Mouse (Mus musculus): ENCODE measurements around the gene Bmp2k. TPM values are rescaled to one million over a fixed set of nuclear protein-coding genes. Genes with fewer than 3 reads are reported as not detected.
"Not testable (repeated sequence)": the region's sequence is repeated elsewhere in the genome, so short reads cannot be mapped to it uniquely, and the experiment has no call there.

The Bmp2k gene
- polyA plus RNA-seq, 1 experiment from 2014 or later = 14.6 TPM

GRCm38 (mm10) chr5:97002937-97003336 is 5.4 kb downstream of the Bmp2k start:
- no peak for ATAC-seq (ENCODE audit: insufficient number of reproducible peaks, low FRiP score, low TSS enrichment, low read depth)
- no peak overlapping the region for H3K4me2 ChIP-seq (replicated peaks)
- no peak overlapping the region for H3K4me3 ChIP-seq (replicated peaks)
- peaks cover 18% of the 10 kb centered on the region; the same call in 1 of the 2 replicates for H3K4me1 ChIP-seq
- H3K27ac ChIP-seq (replicated peaks) = no peak overlapping the region
- H3K9ac ChIP-seq = no peak overlapping the region
- 79% methylated on average over 7 of the region's 7 CpGs for WGBS
- H3K36me3 ChIP-seq = no peaks in the 10 kb centered on the region
- no peaks in the 10 kb centered on the region for H3K9me3 ChIP-seq (replicated peaks)
- no peaks in the 10 kb centered on the region for H3K27me3 ChIP-seq

GRCm38 (mm10) chr5:97004178-97005030 is 6.9 kb downstream of the Bmp2k start:
- Histone ChIP-seq H3K4me1 (peaks cover 12% of the 10 kb centered on the region; the same call in 1 of the 2 replicates), H3K4me2 (replicated peaks) (no peak overlapping the region), H3K27me3 (no peaks in the 10 kb centered on the region), H3K36me3 (no peaks in the 10 kb centered on the region), H3K27ac (replicated peaks) (no peak overlapping the region), H3K9ac (no peak overlapping the region), H3K4me3 (replicated peaks) (no peak overlapping the region), H3K9me3 (replicated peaks) (no peaks in the 10 kb centered on the region)
- WGBS = 74% methylated on average over 23 of the region's 23 CpGs
- no peak; the same call in 1 of the 2 replicates for ATAC-seq (ENCODE audit: insufficient number of reproducible peaks, low FRiP score, low TSS enrichment, low read depth)

- peaks cover 8% of the 10 kb centered on the region; the same call in 1 of the 2 replicates for H3K4me1 ChIP-seq
- H3K9ac ChIP-seq = no peak overlapping the region
- H3K27me3 ChIP-seq = no peaks in the 10 kb centered on the region
- H3K9me3 ChIP-seq (replicated peaks) = no peaks in the 10 kb centered on the region
- no peak overlapping the region for H3K27ac ChIP-seq (replicated peaks)
- no peaks in the 10 kb centered on the region for H3K36me3 ChIP-seq
- 89% methylated on average over 2 of the region's 2 CpGs for WGBS
- no peak overlapping the region for H3K4me3 ChIP-seq (replicated peaks)
- H3K4me2 ChIP-seq (replicated peaks) = no peak overlapping the region
- no peak for ATAC-seq (ENCODE audit: insufficient number of reproducible peaks, low FRiP score, low TSS enrichment, low read depth)
Measured at GRCm38 (mm10) chr5:97005891-97006290, 8.4 kb downstream of the Bmp2k start.

DNA sequence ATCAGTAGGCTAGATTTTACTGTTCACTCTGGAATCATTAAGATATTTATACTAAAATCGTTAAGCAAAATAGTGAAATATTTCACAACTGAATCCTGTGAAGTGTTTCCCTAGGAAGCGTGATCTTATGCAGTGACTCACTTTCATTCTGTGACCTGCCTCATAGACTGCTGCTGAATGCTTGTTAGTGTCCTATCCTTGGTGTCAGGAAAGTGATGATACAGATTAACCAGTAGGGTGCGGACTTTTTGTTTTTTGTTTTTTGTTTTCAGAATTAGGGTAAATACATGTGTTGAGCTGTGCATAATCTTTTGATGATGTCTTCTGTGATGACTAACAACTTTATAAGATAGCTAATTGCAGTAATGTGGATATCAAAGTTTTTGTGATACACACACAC is 9.4 kb downstream of the Bmp2k start:
- Histone ChIP-seq H3K4me2 (replicated peaks) (no peak overlapping the region), H3K27ac (replicated peaks) (no peak overlapping the region), H3K4me1 (0 out of 2 replicates have a peak, but pooled peaks cover 8% of the 10 kb centered on the region), H3K4me3 (replicated peaks) (no peak overlapping the region), H3K9ac (no peak overlapping the region), H3K9me3 (replicated peaks) (no peaks in the 10 kb centered on the region), H3K27me3 (no peaks in the 10 kb centered on the region), H3K36me3 (no peaks in the 10 kb centered on the region)
- ATAC-seq (ENCODE audit: insufficient number of reproducible peaks, low FRiP score, low TSS enrichment, low read depth) = no peak
- WGBS = 90% methylated on average over 3 of the region's 3 CpGs

DNA sequence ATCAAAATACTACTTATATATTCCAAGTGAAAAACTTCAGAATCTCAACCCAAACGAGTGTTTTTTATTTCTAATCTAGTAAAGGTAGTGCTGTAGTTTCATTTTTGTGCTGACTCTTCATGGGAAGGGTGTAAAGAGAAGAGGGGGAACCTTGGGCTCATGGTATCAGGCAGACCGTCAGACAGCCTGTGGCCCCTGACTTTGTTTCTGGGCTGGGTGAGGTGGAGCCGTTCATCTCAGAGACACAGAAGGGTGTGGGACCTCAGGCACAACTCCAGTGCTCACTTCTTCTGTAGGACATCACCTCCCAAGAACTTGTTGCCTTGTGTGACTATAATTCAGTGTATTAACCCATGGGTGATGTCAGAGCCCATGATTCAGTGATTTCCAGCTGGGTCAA is 10.0 kb downstream of the Bmp2k start:
- ATAC-seq (ENCODE audit: insufficient number of reproducible peaks, low FRiP score, low TSS enrichment, low read depth) = no peak
- H3K9ac ChIP-seq = no peak overlapping the region
- H3K27ac ChIP-seq (replicated peaks) = no peak overlapping the region
- H3K4me2 ChIP-seq (replicated peaks) = no peak overlapping the region
- 88% methylated on average over 3 of the region's 3 CpGs for WGBS
- no peak overlapping the region for H3K4me3 ChIP-seq (replicated peaks)
- 0 out of 2 replicates have a peak, but pooled peaks cover 8% of the 10 kb centered on the region for H3K4me1 ChIP-seq
- no peaks in the 10 kb centered on the region for H3K36me3 ChIP-seq
- no peaks in the 10 kb centered on the region for H3K27me3 ChIP-seq
- H3K9me3 ChIP-seq (replicated peaks) = no peaks in the 10 kb centered on the region

DNA sequence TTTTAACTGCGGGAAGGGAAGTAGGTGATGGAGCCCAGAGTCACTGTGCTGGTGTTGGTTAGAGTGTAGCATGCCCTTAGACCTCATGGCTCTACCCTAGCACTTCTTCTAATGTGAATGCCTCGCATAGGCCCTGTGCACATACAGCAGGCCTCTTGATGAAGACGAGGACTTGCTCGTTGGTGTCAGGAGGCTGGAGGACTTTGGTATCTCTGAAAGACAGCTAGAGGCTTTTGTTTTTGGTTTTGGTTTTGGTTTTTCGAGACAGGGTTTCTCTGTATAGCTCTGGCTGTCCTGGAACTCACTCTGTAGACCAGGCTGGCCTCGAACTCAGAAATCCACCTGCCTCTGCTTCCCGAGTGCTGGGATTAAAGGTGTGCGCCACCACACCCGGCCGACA is 11.7 kb downstream of the Bmp2k start:
- WGBS = 92% methylated on average over 10 of the region's 10 CpGs
- ATAC-seq (ENCODE audit: insufficient number of reproducible peaks, low FRiP score, low TSS enrichment, low read depth); H3K9me3 ChIP-seq (replicated peaks); H3K4me2 ChIP-seq (replicated peaks); H3K9ac ChIP-seq; H3K27me3 ChIP-seq; H3K4me1 ChIP-seq; H3K27ac ChIP-seq (replicated peaks); H3K36me3 ChIP-seq; H3K4me3 ChIP-seq (replicated peaks): not testable (repeated sequence)

DNA sequence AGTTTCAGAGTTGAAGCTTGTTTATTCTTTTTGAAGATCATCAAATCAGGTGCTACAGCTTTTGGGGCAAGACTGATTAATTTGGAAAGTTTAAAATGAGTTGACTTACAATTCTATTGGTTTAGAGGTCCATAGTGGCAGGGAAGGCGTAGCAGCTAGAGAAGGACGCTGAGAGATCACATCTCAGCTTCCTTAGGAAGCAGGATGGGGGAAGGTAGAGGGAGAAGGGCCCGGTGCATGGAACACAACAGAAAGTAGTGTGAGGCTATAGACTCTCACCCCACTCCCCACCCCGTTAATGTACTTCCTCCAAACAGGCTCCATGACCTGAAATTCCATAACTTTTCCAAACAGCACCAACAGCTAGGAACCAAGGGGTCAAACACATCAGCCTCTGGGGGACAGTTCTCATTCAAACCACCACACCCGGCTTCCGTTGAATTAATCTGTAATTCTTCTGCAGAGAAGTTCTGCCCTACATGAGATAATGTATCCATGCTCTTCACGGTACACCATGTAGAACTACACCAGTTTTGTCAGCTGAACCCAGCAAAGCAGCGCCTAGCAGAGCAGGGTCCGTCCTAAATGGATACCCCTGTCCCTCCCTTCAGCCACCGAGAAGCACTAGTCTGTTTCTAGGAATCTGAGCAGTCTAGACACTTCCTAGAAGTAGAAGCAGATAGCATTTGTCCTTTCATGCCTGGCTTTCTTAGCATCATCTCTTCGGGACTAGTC is 12.3 kb downstream of the Bmp2k start:
- 87% methylated on average over 11 of the region's 11 CpGs for WGBS
- no peaks in the 10 kb centered on the region for H3K9me3 ChIP-seq (replicated peaks)
- no peaks in the 10 kb centered on the region for H3K36me3 ChIP-seq
- no peaks in the 10 kb centered on the region for H3K4me1 ChIP-seq
- H3K9ac ChIP-seq = no peak overlapping the region
- H3K27ac ChIP-seq (replicated peaks) = no peak overlapping the region
- H3K4me3 ChIP-seq (replicated peaks) = no peak overlapping the region
- H3K27me3 ChIP-seq = no peaks in the 10 kb centered on the region
- no peak overlapping the region for H3K4me2 ChIP-seq (replicated peaks)
- no peak for ATAC-seq (ENCODE audit: insufficient number of reproducible peaks, low FRiP score, low TSS enrichment, low read depth)

DNA sequence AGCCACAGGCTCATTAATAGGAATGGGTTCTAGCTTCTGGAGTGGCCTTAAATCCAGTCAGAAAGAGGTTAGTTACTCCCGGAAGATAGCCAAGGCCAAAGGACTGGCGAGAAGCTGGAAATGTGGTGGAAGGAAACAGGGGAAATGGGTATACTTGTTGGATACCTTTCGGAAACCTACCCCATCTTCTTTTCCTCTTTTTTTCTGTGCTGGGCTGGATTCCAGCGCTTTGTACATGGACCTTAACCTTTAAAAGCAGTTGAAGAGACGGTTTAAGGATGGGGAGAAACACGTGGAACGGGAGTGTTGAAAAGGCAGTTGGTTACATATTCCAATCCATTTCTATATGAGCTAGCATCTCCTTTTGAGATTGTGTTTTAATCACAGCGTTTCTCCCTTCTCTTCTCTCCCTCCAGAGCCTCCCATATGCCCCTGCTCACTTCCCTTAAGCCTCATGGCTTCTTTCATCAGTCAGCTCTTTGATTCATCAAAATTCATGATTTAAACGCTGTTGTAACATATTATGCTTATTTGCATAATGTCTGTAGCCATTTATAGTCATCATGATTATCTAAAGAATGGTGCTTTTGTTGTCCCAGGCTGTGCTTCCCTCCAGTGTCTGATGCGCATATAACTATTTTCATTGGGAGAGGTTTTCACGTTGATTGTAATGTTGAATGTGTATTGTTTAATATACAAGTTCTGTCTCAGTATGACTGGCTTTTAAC is 18.5 kb downstream of the Bmp2k start:
- H3K4me2 ChIP-seq (replicated peaks) = no peak overlapping the region
- H3K9ac ChIP-seq = no peak overlapping the region
- H3K4me1 ChIP-seq = no peaks in the 10 kb centered on the region
- ATAC-seq (ENCODE audit: insufficient number of reproducible peaks, low FRiP score, low TSS enrichment, low read depth) = no peak
- no peaks in the 10 kb centered on the region for H3K9me3 ChIP-seq (replicated peaks)
- no peak overlapping the region for H3K27ac ChIP-seq (replicated peaks)
- H3K36me3 ChIP-seq = no peaks in the 10 kb centered on the region
- no peak overlapping the region for H3K4me3 ChIP-seq (replicated peaks)
- WGBS = 78% methylated on average over 11 of the region's 11 CpGs
- no peaks in the 10 kb centered on the region for H3K27me3 ChIP-seq

DNA sequence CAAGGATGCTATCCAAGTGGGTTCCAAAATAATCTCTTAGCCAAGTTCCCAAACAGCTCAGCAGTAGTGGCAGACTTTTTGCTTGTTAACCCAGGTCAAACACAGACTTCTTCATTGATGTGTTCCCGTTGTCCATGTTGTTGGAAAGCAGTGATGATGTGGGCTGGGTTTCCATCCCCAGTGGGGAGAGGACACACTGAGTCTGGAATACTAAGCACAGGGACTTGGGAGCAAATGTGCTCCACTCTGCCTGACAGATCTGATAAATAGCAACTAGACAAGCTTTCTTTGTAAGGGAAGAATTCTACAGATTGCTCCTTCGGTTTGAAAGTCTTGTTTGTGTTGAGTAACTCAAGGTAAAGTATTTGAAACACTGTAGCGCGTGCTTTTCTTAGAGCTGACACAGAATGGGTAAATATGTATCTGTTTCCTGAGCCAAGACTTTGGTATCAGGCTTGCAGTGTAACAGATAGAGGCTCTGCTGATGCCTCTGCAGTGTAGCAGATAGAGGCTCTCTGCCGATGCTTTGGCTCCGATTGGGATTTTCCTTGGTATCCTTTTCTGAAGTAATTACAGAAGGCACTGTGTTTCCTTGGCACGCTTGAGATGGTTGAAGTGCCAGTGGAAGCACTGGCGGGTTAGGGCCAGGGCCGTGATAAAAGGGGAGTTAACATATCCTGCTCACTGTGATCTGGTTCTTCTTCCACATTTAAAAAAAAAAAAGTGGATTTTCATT is 19.5 kb downstream of the Bmp2k start:
- Histone ChIP-seq H3K9me3 (replicated peaks) (no peaks in the 10 kb centered on the region), H3K27ac (replicated peaks) (no peak overlapping the region), H3K9ac (no peak overlapping the region), H3K4me3 (replicated peaks) (no peak overlapping the region), H3K36me3 (no peaks in the 10 kb centered on the region), H3K4me2 (replicated peaks) (no peak overlapping the region), H3K27me3 (no peaks in the 10 kb centered on the region), H3K4me1 (no peaks in the 10 kb centered on the region)
- WGBS = 85% methylated on average over 9 of the region's 9 CpGs
- no peak for ATAC-seq (ENCODE audit: insufficient number of reproducible peaks, low FRiP score, low TSS enrichment, low read depth)

GRCm38 (mm10) chr5:97022305-97023278 is 25.1 kb downstream of the Bmp2k start:
- no peak for ATAC-seq (ENCODE audit: insufficient number of reproducible peaks, low FRiP score, low TSS enrichment, low read depth)
- 78% methylated on average over 15 of the region's 15 CpGs for WGBS
- Histone ChIP-seq H3K9ac (no peak overlapping the region), H3K4me1 (no peaks in the 10 kb centered on the region), H3K27me3 (no peaks in the 10 kb centered on the region), H3K4me2 (replicated peaks) (no peak overlapping the region), H3K27ac (replicated peaks) (no peak overlapping the region), H3K9me3 (replicated peaks) (no peaks in the 10 kb centered on the region), H3K36me3 (no peaks in the 10 kb centered on the region), H3K4me3 (replicated peaks) (no peak overlapping the region)
